Mouse (Mus musculus): ENCODE measurements around the gene Dennd2a.
A peak's percentile ranks its signal among the peaks of the same experiment; 100 is the strongest.

Dennd2a gene

DNA sequence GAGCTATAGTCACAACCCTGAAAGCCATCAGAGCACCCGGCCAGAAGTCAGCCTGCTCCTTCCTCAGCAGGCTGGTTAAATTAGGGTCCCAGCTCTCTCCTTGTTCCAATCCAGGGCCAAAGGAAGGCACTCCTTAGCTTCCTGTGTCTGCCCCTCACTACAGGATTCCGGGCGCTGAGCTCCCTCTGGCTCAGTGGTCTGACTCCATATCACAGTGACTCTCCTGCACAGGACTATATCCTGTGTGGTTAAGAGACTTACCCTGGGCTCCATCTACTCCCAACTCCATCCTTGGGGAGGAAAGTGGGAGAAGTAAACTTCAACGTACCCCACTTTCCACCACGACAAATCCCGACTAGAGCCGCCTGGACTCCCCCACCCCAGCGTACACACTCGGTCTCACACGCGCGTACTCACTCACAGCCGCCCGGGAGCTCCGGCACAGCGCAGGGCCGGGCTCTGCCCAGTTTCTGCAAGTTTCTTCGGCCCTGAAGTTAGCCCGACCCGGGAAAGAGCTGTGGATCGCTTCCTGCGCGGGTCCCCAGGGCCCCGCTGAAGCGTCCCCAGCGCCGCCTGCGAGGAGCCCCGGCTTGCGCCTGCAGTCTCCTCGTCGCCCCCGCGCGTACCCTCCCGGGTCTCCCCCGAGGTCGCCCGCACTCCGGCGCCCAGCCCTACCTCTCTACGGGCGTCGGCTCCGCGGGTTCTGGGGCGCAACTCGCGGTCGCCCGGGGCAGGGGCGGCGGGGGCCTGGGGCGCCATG, 587 bp downstream of the Dennd2a start:
- peak; percentile 41 for DNase-seq (ENCODE audit: low spot score)

DNA sequence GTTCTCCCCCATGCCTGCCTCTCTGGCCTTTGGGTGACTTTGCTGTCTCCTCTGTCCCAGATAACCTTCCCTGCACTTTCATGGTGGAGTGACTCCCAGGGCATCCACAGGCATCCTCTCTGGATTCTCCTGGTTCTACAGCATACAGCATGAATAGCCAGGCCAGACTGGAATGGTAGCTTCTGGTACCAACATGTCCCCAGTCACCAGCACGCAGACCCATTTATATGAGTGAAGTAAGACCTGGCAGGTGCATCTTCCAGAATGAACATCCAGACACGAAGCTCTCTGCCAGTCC, 2.1 kb downstream of the Dennd2a start:
- no peak for DNase-seq (ENCODE audit: low spot score)

DNA sequence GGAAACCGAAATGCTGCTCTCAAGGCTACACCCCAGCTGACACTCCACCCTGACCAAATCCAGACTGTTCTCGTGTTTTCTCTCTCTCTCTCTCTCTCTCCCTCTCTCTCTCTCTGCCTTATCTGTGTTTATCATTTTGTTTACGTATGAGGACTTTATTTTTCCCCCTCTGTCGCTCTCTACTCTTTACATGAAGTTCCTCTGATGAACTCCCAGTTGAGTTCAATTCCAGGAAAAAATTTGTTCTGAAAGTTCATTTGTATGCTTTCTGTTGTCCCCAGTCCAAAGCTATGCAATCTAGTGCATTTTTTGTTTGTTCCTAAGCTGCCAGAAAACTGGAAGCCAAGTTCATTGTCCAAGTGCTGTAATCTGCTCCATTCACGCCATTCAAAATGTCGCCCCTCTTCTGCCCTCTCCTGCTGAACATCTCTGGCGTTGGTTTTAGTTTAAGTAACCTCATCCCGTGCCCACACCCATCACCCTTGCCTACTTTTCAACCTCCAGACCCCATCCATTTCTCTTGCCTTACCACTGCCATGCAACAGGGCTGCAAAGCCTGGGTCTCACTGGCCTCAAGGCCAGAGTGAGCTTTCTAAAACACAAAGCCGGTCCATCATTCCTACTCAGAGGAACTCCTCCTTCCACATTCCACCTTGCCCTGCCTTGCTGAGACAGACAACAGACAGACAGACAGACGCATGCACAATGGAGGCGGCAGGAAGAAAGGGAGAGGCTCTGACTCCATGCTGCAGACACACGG, 2.6 kb downstream of the Dennd2a start:
- no peak for DNase-seq (ENCODE audit: low spot score)

DNA sequence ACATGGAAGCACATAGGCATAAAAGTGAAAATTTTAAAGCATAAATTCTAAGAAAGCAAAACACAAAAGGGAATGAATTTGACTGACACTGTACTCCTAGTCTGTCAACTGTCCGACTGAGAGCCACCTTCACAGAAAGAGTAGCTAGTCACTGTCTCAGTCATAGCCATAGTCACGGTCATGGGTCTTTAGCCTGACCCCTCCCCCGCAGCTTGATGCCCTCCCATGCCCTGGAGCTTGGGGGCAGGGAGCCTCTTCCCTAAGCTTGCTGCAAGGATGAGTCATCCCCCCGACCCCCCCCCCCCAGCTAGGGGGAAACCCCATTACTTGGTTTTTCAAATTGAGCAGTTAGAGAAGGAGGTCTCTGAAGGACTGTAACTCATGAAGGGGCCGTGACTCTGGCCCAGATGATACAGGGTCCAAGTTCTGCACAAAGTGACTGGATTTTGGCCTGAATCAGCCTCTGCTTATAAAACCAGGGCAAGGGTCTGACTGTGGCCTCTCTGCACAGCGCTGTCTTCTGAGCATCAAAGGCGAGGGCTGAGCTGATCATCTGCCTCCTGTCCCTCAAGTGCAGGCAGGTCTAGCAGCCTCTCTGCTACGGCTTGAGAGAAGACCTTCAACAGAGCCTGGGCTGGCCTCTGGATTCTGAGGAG, 5.6 kb downstream of the Dennd2a start:
- no peak for DNase-seq (ENCODE audit: low spot score)

DNA sequence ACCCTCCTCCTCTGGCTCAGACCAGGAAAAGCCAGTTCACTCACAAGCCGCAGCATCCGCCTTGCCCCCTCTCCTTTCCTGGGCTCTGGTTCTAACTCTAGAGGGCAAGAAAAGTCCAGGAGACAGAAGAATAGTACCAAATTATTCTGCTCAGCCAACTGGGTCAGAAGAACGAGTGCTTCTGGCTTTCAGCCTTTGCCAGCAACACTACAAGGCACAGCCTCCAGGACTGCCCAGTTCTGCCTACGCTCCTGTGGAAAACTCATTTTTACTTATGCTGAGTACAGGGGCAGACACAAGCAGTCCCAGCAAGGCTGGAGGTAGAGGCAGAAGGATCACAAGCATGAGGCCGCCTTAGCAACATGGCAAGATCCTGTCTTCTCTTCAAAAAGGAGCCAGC, 9.6 kb downstream of the Dennd2a start:
- DNase-seq (ENCODE audit: low spot score): no peak

DNA sequence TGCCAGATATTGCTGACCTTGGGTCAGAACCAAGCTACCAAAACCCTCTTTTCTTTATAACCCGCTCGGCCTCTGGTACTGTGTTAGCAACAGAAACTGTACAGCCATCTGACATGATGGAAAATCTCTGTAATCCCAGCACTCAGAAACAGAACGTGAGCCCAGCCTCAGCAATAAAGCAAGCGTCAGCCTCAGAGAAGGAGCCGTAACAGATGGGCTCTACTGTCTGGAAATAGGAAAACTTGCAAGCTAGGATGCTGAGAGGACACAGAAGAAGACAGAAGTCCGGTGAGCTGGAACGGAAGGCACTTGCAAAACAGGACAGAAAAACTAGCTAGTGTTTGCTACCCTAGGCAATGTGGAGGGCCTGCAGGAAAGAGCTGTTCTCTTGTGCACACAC, 12.2 kb downstream of the Dennd2a start:
- DNase-seq (ENCODE audit: low spot score): no peak

DNA sequence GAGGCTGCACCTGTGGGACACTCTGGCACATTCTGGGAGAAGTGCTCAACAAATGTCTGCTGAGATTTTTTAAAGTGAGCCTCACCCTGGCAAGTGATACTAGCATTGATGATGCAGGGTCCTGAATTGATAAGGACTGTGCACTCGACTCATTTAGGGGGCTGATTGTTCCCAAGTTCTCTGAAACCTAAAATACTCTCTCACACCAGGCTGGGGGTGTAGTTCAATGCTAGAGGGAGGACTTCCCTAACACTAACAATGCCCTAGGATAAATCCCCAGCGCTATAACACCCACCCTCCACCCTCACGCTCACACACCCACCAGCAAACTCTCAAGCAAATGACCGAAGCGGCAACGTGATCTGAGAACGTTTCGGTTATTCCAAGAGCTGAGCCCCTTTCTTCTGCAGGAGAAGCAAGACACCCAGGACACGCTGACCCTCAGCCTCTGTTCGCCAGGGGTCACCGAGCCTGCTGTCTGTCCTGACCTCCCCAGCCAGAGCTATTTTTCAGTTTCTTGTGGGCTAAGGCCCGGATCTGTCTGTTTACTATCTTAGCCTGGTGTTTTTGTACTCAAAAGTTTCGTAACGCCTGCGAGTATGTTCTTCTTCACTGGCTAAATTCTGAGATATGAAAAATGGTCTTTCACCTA, 13.8 kb downstream of the Dennd2a start:
- DNase-seq (ENCODE audit: low spot score): no peak

DNA sequence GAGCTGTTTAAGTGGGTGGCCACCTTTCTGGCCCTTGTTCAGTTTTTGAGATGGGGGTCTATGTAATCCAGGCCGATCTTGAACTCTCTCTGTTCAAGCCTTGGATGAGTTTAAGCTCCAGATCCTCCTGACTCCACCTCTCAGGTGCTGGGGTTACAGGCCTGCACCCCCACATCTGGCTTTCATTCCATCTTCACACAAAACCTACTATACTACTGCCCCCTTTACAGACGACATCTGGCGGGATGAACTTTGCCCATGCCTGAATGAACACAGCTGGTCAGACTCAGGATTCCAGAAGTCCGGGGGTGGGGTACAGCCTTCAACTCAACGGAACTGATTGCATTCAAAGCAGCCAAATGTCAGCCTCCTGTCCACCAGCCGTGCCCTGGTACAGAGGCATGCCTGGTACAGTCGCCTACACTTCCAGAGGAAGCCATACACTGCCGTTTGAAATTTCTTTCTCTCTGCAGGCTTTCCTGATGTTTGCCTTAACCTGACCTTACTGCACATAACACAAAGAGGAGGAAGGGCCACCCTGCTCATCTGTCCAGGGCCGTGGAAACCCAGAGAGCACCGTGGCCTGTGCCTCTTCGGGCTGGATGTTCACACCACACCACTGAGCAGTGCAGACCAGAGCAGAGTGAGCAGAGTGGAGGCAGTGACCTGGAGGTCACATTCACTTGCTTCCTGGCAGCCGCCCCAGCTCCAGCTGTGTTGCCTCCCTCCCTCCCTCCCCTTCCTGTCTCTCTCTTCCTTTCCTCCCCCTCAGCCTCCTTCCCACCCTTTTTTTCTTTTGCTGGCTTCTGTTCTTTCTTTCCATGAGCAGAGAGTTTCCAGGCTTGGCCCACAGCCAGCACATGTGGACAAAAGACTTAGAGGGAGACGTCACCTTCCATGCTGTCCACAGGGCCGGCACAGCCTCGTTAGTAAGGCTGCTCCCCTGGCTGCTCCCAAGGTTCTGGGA, 14.8 kb downstream of the Dennd2a start:
- peak; percentile 69 for DNase-seq (ENCODE audit: low spot score)

DNA sequence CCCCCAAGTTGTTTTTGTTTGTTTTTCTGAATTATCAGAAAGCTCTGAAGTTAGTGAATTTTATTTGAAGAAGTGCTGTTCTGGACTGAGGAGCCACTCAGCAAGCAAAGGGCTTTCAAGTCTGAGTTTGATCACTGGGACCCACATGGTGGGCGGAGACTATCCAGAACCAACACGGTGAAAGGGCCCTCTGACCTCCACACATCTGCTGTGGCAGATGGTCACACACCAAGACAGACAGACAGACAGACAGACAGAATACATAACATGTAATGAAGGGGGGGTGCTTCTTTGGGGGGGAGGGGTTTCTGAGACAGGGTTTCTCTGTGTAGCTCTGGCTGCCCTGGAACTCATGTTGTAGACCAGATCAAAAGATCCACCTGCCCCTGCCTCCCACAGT, 17.1 kb downstream of the Dennd2a start:
- no peak for DNase-seq (ENCODE audit: low spot score)

DNA sequence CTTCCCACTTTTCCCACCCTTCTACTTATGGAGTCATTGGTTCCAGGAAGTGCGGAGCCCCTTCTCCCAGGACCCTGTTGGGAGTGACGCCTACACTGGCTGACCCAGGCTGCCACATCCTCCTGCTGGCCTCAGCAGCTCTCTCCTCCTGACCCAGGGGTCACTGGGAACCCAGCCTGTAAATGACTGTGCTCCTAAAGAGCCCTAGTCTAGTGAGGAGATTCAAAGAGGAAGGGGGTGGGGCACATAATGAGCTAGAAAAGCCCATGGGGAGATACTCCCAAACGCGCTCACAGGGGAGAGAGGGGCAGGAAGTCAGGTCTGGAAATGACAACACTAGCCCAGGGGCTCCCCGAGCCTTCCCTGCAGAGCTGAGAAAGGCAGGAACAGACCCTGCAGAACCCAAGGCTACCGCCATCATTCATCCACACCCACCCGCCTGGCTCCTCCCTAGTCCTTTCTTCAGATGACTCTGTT, 17.9 kb downstream of the Dennd2a start:
- no peak for DNase-seq (ENCODE audit: low spot score)

DNA sequence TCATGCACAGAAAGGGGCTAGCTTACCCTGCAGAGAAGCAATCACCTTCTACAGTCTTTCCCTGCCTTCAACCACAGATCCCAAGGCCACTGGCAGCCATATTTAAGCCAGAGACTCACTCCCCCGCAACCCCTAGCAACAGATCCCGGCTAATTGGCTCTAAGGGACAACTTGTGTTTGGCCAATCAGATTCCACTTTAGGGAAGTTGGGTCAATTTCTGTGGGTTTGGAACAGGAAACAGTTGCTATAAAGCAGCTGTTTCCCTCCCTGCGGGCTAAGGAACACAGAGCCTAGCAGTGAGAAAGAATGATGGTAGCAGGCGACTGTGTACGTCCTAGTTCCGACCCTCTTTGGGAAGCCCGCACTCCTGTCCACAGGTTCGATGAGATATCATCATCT, 19.4 kb downstream of the Dennd2a start:
- no peak for DNase-seq (ENCODE audit: low spot score)

DNA sequence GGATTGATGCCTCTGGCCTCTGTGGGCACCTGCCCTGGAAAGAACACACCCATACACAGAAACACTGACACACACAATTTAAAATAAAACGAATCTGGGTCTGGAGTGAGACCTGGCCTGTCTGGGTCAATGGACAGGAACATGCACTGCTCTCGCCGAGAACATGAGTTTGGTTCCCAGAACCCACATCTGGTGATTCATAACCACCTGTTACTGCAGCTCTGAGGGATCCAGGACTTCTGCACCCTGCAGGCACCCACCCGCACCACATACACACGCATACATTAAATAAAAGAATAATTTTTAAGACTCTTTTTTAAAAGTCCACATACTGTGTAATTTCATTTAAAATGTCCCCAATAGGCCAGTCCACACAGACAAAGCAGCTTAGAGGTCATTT, 20.4 kb downstream of the Dennd2a start:
- DNase-seq (ENCODE audit: low spot score): no peak

DNA sequence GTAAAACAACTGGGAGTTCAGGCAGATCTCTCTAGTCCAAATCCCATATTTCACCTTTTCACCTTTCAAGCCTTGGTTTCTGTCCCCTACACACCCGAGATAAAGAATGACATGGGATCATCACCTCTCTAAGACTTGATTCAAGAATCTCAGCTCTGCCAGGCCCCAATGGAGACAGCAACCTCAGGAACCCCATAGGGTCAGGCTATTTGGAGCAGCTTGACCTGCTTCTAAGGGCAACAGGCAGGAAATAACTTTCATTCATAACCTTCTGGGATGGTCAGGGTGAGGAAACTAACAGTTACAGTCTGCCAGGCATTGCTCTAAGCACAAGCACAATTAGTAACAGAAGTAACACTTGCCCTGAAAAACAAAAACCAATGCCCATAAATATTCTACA, 21.0 kb downstream of the Dennd2a start:
- DNase-seq (ENCODE audit: low spot score): no peak

DNA sequence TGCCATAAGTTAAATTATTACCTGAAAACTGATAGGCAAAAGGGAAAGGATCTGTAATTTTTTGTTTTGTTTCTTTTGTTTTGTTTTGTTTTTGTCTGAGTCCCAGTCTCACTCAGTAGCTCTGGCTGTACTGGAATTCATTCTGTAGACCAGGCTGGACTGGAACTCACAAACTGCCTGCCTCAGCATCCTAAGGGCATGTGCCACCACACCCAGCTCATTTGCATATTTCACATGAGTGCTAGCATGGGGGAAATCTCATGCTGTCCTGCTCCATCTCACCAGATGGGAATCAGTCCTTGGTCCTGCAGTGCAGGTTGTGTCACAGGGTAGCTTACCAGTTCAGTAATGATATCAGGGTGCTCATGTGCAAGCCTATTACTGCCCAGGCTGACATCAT, 22.7 kb downstream of the Dennd2a start:
- DNase-seq (ENCODE audit: low spot score): no peak

DNA sequence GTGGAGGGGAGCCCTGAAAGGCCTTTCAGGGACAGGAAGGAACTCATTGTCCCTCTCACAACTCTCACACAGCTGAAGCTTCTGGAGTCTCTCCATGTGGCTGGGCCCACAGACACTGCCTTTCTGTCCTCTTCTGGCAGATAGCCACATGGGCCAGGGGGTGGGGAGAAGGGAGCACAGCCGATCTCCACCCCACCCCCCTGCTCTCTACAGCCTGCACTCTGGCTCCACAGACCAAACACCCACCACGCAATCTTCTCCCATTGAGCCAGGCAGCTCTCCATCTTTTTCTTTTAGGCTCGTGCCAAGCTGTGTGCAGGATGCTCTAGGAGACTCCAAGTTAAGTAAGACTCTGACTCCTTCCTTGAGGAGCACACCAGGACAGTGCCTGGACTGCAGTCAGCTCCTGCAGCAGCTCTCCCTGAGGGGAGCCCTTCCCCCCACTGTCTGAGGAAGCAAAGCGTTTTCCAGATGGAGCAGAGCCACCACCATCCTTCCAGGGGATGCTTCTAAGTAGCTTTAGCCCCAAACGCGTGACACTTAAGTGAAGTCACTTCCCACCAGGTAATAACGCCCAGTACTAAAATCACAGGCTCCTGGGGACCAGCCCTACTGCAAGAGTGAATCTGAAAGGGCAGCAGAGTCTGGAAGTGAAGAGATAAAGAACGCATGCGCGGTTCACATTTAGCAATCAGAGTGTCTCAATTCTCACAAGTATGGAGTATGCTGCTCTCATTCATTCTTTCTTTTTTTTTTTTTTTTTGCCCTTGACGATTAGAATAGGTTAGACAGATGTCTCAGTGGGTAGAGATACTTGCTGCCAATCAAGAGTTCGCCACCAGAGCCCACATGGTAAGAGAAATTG, 28.8 kb downstream of the Dennd2a start:
- DNase-seq (ENCODE audit: low spot score): no peak

DNA sequence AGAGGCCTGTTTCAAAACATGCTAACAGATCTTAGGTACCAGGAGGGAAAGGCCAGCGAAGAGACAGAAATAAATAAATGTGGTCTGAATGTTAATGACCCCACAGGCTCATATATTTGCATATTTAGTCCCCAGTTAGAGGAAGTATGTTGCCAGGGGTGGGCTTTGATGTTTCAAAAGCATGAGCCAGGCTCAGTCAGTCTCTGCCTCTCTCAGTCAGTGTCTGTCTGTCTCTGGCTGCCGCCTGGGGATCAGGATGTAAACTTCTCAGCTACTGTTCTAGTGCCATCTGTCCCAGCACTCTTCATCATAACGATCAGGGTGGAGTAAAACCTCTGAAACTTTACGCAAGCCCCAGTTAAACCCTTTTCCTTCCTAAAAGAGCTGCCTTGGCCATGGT, 29.9 kb downstream of the Dennd2a start:
- no peak for DNase-seq (ENCODE audit: low spot score)

DNA sequence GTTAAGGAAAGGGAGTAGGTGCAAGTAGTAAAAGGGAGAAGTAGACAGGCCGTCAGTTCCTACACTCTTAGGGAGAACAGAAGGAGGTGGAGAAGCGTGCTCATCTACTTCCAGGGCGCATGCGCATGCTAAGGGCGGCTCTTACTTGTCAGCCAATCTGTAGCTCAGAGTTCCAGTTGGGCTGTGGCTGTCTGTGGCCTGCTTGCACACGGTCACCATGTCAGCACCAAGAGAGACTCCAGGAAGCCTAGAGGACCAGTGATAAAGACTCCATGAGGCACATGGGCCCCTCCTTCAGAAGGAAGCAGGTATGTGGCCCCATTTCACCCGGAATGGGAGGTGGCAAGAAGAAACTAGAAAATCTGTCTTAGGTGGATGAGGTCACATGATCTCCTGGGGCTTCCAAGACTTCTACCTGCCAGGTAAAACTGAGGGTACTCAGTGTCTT, 30.3 kb downstream of the Dennd2a start:
- DNase-seq (ENCODE audit: low spot score): no peak

DNA sequence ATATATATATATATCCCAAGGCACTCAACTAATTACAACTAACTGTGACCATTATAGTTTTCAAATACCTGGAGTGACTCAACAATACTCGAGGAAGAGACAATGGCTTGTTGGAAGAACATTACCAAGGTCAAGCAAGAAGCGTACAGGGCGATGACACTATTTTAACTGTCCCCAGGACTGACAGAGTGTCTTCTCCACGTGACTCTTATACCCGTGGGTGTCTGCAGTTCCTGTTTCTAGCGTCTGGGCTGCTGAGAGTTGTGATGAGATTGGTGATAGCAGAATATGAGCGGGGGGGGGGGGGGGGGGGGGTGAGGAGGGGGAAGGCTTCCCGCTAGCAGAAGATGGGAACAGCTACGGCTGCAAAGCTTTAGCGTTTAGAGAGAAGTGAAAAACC, 30.9 kb downstream of the Dennd2a start:
- DNase-seq (ENCODE audit: low spot score): no peak

DNA sequence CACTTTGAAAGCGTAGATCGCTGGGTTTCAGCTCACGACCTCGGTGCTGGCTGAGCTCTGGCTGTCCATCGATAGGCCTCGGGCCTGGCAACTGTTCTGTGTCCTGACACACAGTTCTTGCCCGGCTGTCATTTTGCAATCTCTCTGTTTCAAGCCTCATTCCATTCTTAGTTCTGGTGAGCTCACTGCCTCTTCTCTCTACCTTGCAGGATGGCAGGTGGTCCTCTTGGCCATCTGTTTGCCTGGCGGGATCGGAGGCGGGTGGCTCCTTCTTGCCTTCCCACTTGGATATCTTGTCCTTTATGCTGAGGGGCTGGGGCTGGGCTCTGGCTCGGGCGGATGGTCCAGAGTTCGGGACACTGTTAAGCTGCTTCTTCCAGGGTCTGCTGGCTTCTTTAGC, 34.5 kb downstream of the Dennd2a start:
- no peak for DNase-seq (ENCODE audit: low spot score)

DNA sequence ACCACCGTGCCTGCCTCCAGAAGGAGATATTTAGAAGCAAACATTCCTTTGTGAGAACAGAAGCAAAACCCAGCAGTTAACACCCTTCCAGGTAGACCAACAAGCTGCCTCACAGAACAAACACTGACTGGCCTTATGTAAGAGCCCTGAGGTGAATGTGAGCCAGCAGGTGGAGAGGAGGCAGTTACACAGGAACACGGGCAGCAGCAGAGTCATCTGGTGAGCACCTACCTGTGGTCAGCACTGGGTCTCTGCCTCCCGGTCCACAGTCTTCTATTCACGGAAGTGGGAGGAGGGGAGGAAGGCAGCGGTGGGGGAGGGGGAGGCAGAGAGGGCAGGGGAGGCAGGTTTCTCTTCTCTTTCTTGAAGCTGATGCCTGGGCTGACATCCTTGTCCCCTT, 35.2 kb downstream of the Dennd2a start:
- no peak for DNase-seq (ENCODE audit: low spot score)

DNA sequence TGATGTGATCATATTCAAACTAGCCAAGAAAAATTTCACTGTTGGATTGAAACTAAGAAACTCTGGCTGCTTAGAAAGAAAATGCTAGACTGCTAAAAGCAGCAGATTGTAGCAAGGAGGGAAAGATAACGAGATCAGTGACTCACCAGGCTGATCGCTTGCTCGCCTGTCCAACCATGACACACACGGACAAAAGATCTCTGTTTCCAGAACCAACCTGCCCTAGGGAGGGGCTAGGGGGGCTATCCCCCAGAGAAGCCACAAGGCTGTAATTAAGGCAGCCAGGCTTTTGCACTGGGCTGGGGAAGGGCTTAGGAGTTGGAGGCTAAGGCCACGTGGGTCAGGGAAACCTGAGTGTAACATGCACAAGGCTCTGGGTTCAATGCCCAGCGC, 41.9 kb downstream of the Dennd2a start:
- DNase-seq (ENCODE audit: low spot score): no peak

Measured in ovary, postnatal 10 days (tissue).